In the genomic region with DNA sequence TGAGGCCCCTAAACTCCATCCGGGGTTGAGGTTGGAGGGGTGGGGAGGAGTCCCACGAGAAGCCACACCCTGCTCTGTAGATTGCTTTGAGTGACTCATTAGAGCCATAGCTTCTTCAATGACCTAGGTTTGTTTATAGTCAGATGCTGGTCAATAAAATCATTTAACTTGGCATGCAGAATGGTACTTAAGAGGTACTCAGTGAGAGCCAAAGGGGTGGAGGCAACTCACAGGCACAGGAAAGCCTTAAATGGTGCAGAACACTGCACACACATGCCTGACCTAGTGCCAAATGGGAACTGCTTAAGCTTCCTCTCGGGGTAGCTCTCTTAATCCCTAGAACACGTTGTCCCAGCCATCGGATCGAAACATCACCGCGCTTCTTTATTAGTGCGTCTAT, we compare ENCODE assay signal across 27 mouse cellular contexts. TPM values are rescaled to one million over a fixed set of nuclear protein-coding genes. Genes with fewer than 3 reads are reported as not detected.
DNase-seq lines count a peak whose midpoint lies in the region; ATAC-seq and TF ChIP-seq lines count a peak whose summit lies in the region.
"Had no signal": no experiment of that assay in that cellular context is flagged by ENCODE, and none has a peak within 500 bp of the region (broad histone marks: within the 10 kb centered on the region; RNA-seq: fewer than 3 reads in every experiment).

No protein-coding gene starts in this region.

- no peak overlapping the region for H3K4me2 ChIP-seq in limb, embryonic 13.5 days (replicated peaks)
- no peak overlapping the region for H3K4me2 ChIP-seq in intestine, postnatal 0 days (replicated peaks; ENCODE audit: low read depth)
- H3K4me2 ChIP-seq: heart, embryonic 12.5 days; hindbrain, embryonic 13.5 days; limb, embryonic 12.5 days; neural tube, embryonic 13.5 days had no signal

- TF ChIP-seq CTCF in intestine, postnatal 0 days (IDR thresholded peaks at IDR 0.05; ENCODE audit: low read depth): no peak
- TF ChIP-seq CTCF in small intestine, adult 2 months (IDR thresholded peaks at IDR 0.05; ENCODE audit: extremely low read depth, insufficient read length, insufficient replicate concordance, low read depth, low read length): no peak

- H3K9ac ChIP-seq in limb, embryonic 13.5 days: no peak overlapping the region
- H3K9ac ChIP-seq in intestine, postnatal 0 days (ENCODE audit: low read depth, low read length): no peak overlapping the region
- H3K9ac ChIP-seq: heart, embryonic 12.5 days; hindbrain, embryonic 13.5 days; limb, embryonic 12.5 days; liver, embryonic 14.5 days; neural tube, embryonic 13.5 days had no signal

- H3K36me3 ChIP-seq in limb, embryonic 13.5 days: no peaks in the 10 kb centered on the region
- H3K36me3 ChIP-seq in limb, embryonic 10.5 days: no peaks in the 10 kb centered on the region
- no peaks in the 10 kb centered on the region for H3K36me3 ChIP-seq in intestine, postnatal 0 days (ENCODE audit: control insufficient read depth, insufficient read depth)
- no peaks in the 10 kb centered on the region for H3K36me3 ChIP-seq in small intestine, adult 2 months (ENCODE audit: control insufficient read depth, insufficient read depth, low read length)
- H3K36me3 ChIP-seq: G1E; heart, embryonic 12.5 days; hindbrain, embryonic 13.5 days; limb, embryonic 12.5 days; neural tube, embryonic 13.5 days had no signal

- no peak overlapping the region for H3K4me3 ChIP-seq in limb, embryonic 13.5 days
- no peak overlapping the region for H3K4me3 ChIP-seq in limb, embryonic 10.5 days
- no peak overlapping the region for H3K4me3 ChIP-seq in intestine, postnatal 0 days (ENCODE audit: low read depth, low read length)
- H3K4me3 ChIP-seq in small intestine, adult 2 months (ENCODE audit: low read depth, low read length): no peak overlapping the region
- H3K4me3 ChIP-seq: gastrocnemius, adult 2 months; heart, embryonic 12.5 days; hindbrain, embryonic 13.5 days; limb, embryonic 12.5 days; myocyte; neural tube, embryonic 13.5 days had no signal

- H3K27ac ChIP-seq in limb, embryonic 13.5 days: no peak overlapping the region
- H3K27ac ChIP-seq in limb, embryonic 10.5 days: no peak overlapping the region
- no peak overlapping the region for H3K27ac ChIP-seq in intestine, postnatal 0 days (ENCODE audit: low read depth, low read length)
- peak overlapping the region; percentile 35; the same call in 1 of the 2 replicates for H3K27ac ChIP-seq in small intestine, adult 2 months (ENCODE audit: insufficient read depth, low read depth, low read length)
- H3K27ac ChIP-seq: gastrocnemius, adult 2 months; hindbrain, embryonic 13.5 days; limb, embryonic 12.5 days; liver, embryonic 14.5 days; neural tube, embryonic 13.5 days had no signal

- H3K4me1 ChIP-seq in limb, embryonic 13.5 days: 0 out of 2 replicates have a peak, but pooled peaks cover 7% of the 10 kb centered on the region
- H3K4me1 ChIP-seq in limb, embryonic 10.5 days: 0 out of 2 replicates have a peak, but pooled peaks cover 3% of the 10 kb centered on the region
- H3K4me1 ChIP-seq in intestine, postnatal 0 days (replicated peaks; ENCODE audit: control insufficient read depth, insufficient read depth, low read length): peaks cover 14% of the 10 kb centered on the region; the same call in 1 of the 2 replicates
- peaks cover 41% of the 10 kb centered on the region for H3K4me1 ChIP-seq in small intestine, adult 2 months (ENCODE audit: control insufficient read depth, insufficient read depth, insufficient read length, low read length)

- no peaks in the 10 kb centered on the region for H3K27me3 ChIP-seq in limb, embryonic 13.5 days
- no peaks in the 10 kb centered on the region for H3K27me3 ChIP-seq in limb, embryonic 10.5 days (ENCODE audit: low read depth, poor library complexity, severe bottlenecking)
- H3K27me3 ChIP-seq in intestine, postnatal 0 days (replicated peaks; ENCODE audit: control insufficient read depth, insufficient read depth, low read length): no peaks in the 10 kb centered on the region
- no peaks in the 10 kb centered on the region for H3K27me3 ChIP-seq in small intestine, adult 2 months (ENCODE audit: control insufficient read depth, insufficient read depth, low read length)
- H3K27me3 ChIP-seq: CH12.LX; hindbrain, embryonic 13.5 days; limb, embryonic 12.5 days; neural tube, embryonic 13.5 days had no signal

- ATAC-seq in limb, embryonic 13.5 days (ENCODE audit: low FRiP score, low read depth): 0 out of 2 replicates have a peak, but pooled peaks have one; percentile 19
- peak; percentile 22; the same call in 1 of the 2 replicates for ATAC-seq in intestine, postnatal 0 days
- ATAC-seq: midbrain, embryonic 16.5 days; Patski had no signal

- no peak for TF ChIP-seq POLR2A in small intestine, adult 2 months (IDR thresholded peaks at IDR 0.05; ENCODE audit: low read depth, low read length)

- no peaks in the 10 kb centered on the region for H3K9me3 ChIP-seq in limb, embryonic 13.5 days
- no peaks in the 10 kb centered on the region for H3K9me3 ChIP-seq in limb, embryonic 10.5 days (replicated peaks)
- H3K9me3 ChIP-seq in intestine, postnatal 0 days (ENCODE audit: control insufficient read depth): no peaks in the 10 kb centered on the region
- H3K9me3 ChIP-seq: G1E; heart, embryonic 12.5 days; hindbrain, embryonic 13.5 days; limb, embryonic 12.5 days; neural tube, embryonic 13.5 days had no signal

- no peak for DNase-seq in limb, embryonic 10.5 days (ENCODE audit: low spot score)
- peak; percentile 56 for DNase-seq in gonadal fat pad, adult 2 months (ENCODE audit: low read depth)
- no peak for DNase-seq in frontal cortex, adult 2 months (ENCODE audit: extremely low spot score in 1 of 2, low spot score in 1 of 2)
- no peak for DNase-seq in urinary bladder, postnatal 10 days (ENCODE audit: low spot score)
- DNase-seq: B cell, adult 2 months; cerebellum, adult 11 months; cerebellum, adult 9-11 months; gastrocnemius, adult 2 months; kidney, postnatal 25 days; layer of hippocampus, postnatal 36 days; right cerebral cortex, adult 18-20 months had no signal

- 64% methylated on average over 9 of the region's 9 CpGs for WGBS in limb, embryonic 13.5 days
- WGBS in limb, embryonic 10.5 days: 74% methylated on average over 9 of the region's 9 CpGs
- 67% methylated on average over 9 of the region's 9 CpGs for WGBS in intestine, postnatal 0 days
- WGBS in small intestine, adult 2 months: 15% methylated on average over 9 of the region's 9 CpGs

RNA-seq across cellular contexts. Expression of a gene that starts 7.5 kb away (rescaled TPM):
- polyA plus RNA-seq in limb, embryonic 13.5 days (2015; fragmentation: Nextera tagmentation; extraction: Ambion mirVana): 13.8 and 15.4 TPM in 2 replicates
- polyA plus RNA-seq in limb, embryonic 10.5 days (2016; fragmentation: Nextera tagmentation; extraction: Ambion mirVana): 15.8 and 16.2 TPM in 2 replicates
- 88.7 and 95.1 TPM in 2 replicates for polyA plus RNA-seq in gonadal fat pad, adult 2 months (2012; rRNA removed)
- 6.3 and 6.6 TPM in 2 replicates for polyA plus RNA-seq in intestine, postnatal 0 days (2015; fragmentation: Nextera tagmentation; extraction: Ambion mirVana)
- polyA plus RNA-seq in small intestine, adult 2 months (2012; rRNA removed): 3.7 and 4.7 TPM in 2 replicates
- 38.3 and 46.9 TPM in 2 replicates for polyA plus RNA-seq in frontal cortex, adult 2 months (2012; rRNA removed)

RNA-seq across cellular contexts. Expression of a gene that starts 46.0 kb away (rescaled TPM):
- not detected in 2 replicates for polyA plus RNA-seq in limb, embryonic 13.5 days (2015; fragmentation: Nextera tagmentation; extraction: Ambion mirVana)
- polyA plus RNA-seq in limb, embryonic 10.5 days (2016; fragmentation: Nextera tagmentation; extraction: Ambion mirVana): not detected in 2 replicates
- polyA plus RNA-seq in gonadal fat pad, adult 2 months (2012; rRNA removed): 0.11 and 0.26 TPM in 2 replicates
- not detected in 2 replicates for polyA plus RNA-seq in intestine, postnatal 0 days (2015; fragmentation: Nextera tagmentation; extraction: Ambion mirVana)
- polyA plus RNA-seq in small intestine, adult 2 months (2012; rRNA removed): not detected in 2 replicates
- polyA plus RNA-seq in frontal cortex, adult 2 months (2012; rRNA removed): 0.11 and 0.18 TPM in 2 replicates
- polyA plus RNA-seq: embryonic facial prominence, embryonic 11.5 days; forebrain, embryonic 11.5 days; G1E; heart, embryonic 12.5 days; kidney, embryonic 14.5 days; limb, embryonic 12.5 days; myocyte; Patski had no signal
